Mouse (Mus musculus): ENCODE measurements at regions not wholly inside any gene's neighbourhood (a gene's known extent, or its start where the extent isn't known, plus 50 kb on each side); places are given as distances from the start of the nearest gene placed in this dataset.

DNA sequence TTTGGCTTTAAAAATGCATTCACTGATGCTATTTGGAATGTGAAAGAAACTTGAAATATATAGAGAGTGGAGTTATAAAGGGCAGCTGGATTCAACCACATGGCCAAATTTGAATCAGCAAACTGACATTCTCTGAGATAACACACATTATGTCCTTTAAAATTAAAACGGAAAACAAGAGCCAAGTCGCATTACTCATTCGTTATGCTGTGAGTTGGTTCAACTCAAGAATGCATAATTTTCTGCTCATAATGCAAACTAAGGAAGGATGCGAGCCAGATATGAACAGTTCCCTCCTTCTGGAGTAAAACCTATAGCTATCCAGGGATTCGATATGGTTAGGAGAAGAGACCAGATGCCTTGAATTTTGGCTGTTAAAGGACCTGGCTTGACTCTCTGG, 239.8 kb upstream of the G2e3 start:
- H3K27ac ChIP-seq (ENCODE audit: low read depth, low read length), result no peak overlapping the region
- no peaks in the 10 kb centered on the region for H3K27me3 ChIP-seq (ENCODE audit: control insufficient read depth, insufficient read depth, low read length)
- ATAC-seq (ENCODE audit: insufficient read depth, low FRiP score, low TSS enrichment) (no peak), DNase-seq (ENCODE audit: low spot score) (no peak)
- H3K4me1 ChIP-seq (ENCODE audit: control insufficient read depth, insufficient read depth, low read length), result no peaks in the 10 kb centered on the region
- no peaks in the 10 kb centered on the region for H3K9me3 ChIP-seq (ENCODE audit: control insufficient read depth, low read length)
- H3K4me2 ChIP-seq (ENCODE audit: low read depth), result no peak overlapping the region
- no peak overlapping the region for H3K9ac ChIP-seq (ENCODE audit: low read length)
- 92% methylated on average over 5 of the region's 5 CpGs for WGBS
- no peak overlapping the region for H3K4me3 ChIP-seq (ENCODE audit: low read depth, low read length)
- H3K36me3 ChIP-seq (ENCODE audit: control insufficient read depth, insufficient read depth, low read length), result no peaks in the 10 kb centered on the region

DNA sequence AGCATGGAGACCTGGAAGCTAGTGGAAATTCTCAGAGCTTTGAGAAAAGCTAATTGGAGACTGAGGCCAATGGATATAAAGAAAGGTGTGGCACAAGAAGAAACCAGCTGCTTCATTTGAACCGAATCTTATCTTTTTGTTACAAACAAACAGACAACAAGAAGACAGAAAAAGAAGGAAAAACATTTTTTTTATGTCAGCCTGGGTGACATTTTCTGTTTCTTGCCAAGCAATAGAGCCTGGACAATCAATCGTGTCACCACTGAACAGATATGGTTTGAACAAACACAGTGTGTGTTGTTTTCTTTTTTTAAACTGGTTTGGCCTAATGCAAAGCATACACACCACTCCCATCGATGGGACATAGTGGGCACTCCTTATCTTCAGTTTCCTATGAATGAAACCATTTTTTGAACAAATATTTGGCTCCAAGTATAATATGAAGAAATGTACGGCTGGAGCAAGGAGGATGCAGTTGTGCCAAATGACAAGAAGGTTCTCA, 244.3 kb upstream of the G2e3 start:
- H3K4me3 ChIP-seq (ENCODE audit: low read depth, low read length), result no peak overlapping the region
- no peak for DNase-seq (ENCODE audit: low spot score)
- H3K9ac ChIP-seq (ENCODE audit: low read length), result no peak overlapping the region
- no peaks in the 10 kb centered on the region for H3K27me3 ChIP-seq (ENCODE audit: control insufficient read depth, insufficient read depth, low read length)
- no peaks in the 10 kb centered on the region for H3K4me1 ChIP-seq (ENCODE audit: control insufficient read depth, insufficient read depth, low read length)
- H3K27ac ChIP-seq (ENCODE audit: low read depth, low read length), result no peak overlapping the region
- ATAC-seq (ENCODE audit: insufficient read depth, low FRiP score, low TSS enrichment), result no peak
- 88% methylated on average over 4 of the region's 4 CpGs for WGBS
- H3K36me3 ChIP-seq (ENCODE audit: control insufficient read depth, insufficient read depth, low read length), result no peaks in the 10 kb centered on the region
- H3K9me3 ChIP-seq (ENCODE audit: control insufficient read depth, low read length), result no peaks in the 10 kb centered on the region
- H3K4me2 ChIP-seq (ENCODE audit: low read depth), result no peak overlapping the region

DNA sequence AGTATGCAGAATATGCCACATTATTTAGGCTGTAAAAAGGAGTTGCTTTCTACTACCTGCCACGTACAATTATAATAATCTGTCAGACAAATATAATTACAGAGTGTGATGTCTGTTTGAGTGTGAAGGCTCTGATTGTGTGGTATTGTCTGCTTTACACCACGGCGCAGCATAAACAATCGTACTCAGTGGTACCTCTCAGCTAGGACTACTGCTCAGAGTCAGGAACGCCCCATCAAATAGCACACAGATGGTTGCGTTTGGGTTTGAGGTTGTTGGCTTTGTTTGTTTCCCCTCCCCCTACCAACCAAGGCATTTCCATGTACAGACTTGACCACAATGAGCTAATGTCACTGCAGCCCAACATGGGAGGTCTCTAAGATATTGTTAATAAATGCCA, 246.2 kb upstream of the G2e3 start:
- H3K9me3 ChIP-seq (ENCODE audit: control insufficient read depth, low read length), result no peaks in the 10 kb centered on the region
- H3K36me3 ChIP-seq (ENCODE audit: control insufficient read depth, insufficient read depth, low read length), result no peaks in the 10 kb centered on the region
- H3K9ac ChIP-seq (ENCODE audit: low read length), result no peak overlapping the region
- H3K4me1 ChIP-seq (ENCODE audit: control insufficient read depth, insufficient read depth, low read length), result no peaks in the 10 kb centered on the region
- 77% methylated on average over 6 of the region's 6 CpGs for WGBS
- H3K4me2 ChIP-seq (ENCODE audit: low read depth), result no peak overlapping the region
- DNase-seq (ENCODE audit: low spot score) (no peak), ATAC-seq (ENCODE audit: insufficient read depth, low FRiP score, low TSS enrichment) (no peak)
- H3K4me3 ChIP-seq (ENCODE audit: low read depth, low read length), result no peak overlapping the region
- no peaks in the 10 kb centered on the region for H3K27me3 ChIP-seq (ENCODE audit: control insufficient read depth, insufficient read depth, low read length)
- H3K27ac ChIP-seq (ENCODE audit: low read depth, low read length), result no peak overlapping the region

DNA sequence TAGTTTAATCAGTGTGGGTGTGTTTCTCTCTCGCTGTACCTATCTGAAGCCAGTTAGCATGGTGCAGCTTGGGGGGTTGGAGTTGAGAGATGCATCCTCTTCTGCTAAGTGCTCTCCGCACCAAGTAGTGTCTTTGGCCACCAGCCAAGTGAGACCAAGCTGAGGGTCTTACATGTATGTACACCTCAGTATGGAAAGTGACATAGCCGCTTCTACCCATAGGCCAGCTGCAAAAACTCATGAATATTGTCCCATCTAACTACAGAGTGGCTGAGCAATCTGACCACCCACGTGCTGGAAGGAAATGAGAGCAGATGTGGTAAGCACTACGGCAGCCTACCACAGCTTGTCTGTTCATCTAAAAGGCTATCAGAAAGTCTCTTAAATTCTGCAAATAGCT, 247.0 kb upstream of the G2e3 start:
- ATAC-seq (ENCODE audit: insufficient read depth, low FRiP score, low TSS enrichment) (no peak), DNase-seq (ENCODE audit: low spot score) (no peak)
- WGBS, result 78% methylated on average over 5 of the region's 5 CpGs
- no peaks in the 10 kb centered on the region for H3K4me1 ChIP-seq (ENCODE audit: control insufficient read depth, insufficient read depth, low read length)
- no peak overlapping the region for H3K4me3 ChIP-seq (ENCODE audit: low read depth, low read length)
- H3K4me2 ChIP-seq (ENCODE audit: low read depth), result no peak overlapping the region
- H3K9ac ChIP-seq (ENCODE audit: low read length), result no peak overlapping the region
- H3K27me3 ChIP-seq (ENCODE audit: control insufficient read depth, insufficient read depth, low read length), result no peaks in the 10 kb centered on the region
- H3K27ac ChIP-seq (ENCODE audit: low read depth, low read length), result no peak overlapping the region
- H3K36me3 ChIP-seq (ENCODE audit: control insufficient read depth, insufficient read depth, low read length), result no peaks in the 10 kb centered on the region
- H3K9me3 ChIP-seq (ENCODE audit: control insufficient read depth, low read length), result no peaks in the 10 kb centered on the region

DNA sequence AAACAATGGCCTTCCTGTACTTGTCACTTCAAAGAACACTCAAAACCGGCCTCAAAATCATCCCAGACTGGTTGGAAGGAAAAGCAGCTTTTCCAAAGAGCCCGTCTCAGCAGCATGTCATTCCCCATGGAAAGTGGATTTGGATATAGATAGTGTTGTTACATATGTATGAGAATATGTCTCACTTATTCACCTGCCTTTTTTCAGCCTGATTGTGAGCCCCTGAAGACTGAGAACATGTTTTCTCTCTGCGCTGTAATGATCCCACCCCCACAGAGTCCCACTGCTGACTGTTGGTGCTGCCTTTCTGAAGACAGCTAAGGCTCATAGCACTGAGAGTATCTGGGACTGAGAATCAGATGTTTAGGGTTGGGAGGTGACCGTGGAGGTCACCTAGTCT, 251.9 kb upstream of the G2e3 start:
- no peak overlapping the region for H3K27ac ChIP-seq (ENCODE audit: low read depth, low read length)
- WGBS, result 77% methylated on average over 4 of the region's 4 CpGs
- ATAC-seq (ENCODE audit: insufficient read depth, low FRiP score, low TSS enrichment), result no peak

DNA sequence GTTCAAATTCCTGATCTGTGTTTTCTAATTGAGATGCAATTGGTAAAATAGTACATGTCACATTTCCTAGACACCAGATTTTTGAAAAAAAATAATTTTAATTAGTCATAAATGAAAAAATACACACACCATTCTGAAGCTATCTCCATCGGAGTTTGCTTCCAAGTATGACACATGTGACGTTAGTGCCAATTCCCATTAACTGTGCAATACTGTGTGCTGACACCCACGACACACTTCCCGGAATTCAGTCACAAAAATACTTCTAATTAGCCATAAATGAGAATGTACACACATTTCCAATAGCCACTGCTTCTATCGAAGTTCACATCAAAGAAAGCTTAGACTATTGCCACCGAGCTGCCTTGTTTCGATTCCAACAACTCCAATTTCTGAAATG, 258.5 kb upstream of the G2e3 start:
- H3K27ac ChIP-seq (ENCODE audit: low read depth, low read length), result no peak overlapping the region
- no peak overlapping the region for H3K4me2 ChIP-seq (ENCODE audit: low read depth)
- H3K9me3 ChIP-seq (ENCODE audit: control insufficient read depth, low read length), result no peaks in the 10 kb centered on the region
- no peak for ATAC-seq (ENCODE audit: insufficient read depth, low FRiP score, low TSS enrichment)
- DNase-seq (ENCODE audit: low spot score), result no peak
- 90% methylated on average over 7 of the region's 7 CpGs for WGBS
- H3K27me3 ChIP-seq (ENCODE audit: control insufficient read depth, insufficient read depth, low read length), result no peaks in the 10 kb centered on the region
- no peaks in the 10 kb centered on the region for H3K36me3 ChIP-seq (ENCODE audit: control insufficient read depth, insufficient read depth, low read length)
- no peak overlapping the region for H3K4me3 ChIP-seq (ENCODE audit: low read depth, low read length)
- H3K4me1 ChIP-seq (ENCODE audit: control insufficient read depth, insufficient read depth, low read length), result no peaks in the 10 kb centered on the region
- H3K9ac ChIP-seq (ENCODE audit: low read length), result no peak overlapping the region

More for the DNA sequence above, 251.9 kb upstream of the G2e3 start:
- no peak overlapping the region for H3K9ac ChIP-seq (ENCODE audit: low read length)
- H3K4me3 ChIP-seq (ENCODE audit: low read depth, low read length), result no peak overlapping the region
- H3K4me1 ChIP-seq (ENCODE audit: control insufficient read depth, insufficient read depth, low read length), result no peaks in the 10 kb centered on the region
- DNase-seq (ENCODE audit: low spot score), result no peak
- H3K36me3 ChIP-seq (ENCODE audit: control insufficient read depth, insufficient read depth, low read length), result no peaks in the 10 kb centered on the region
- H3K9me3 ChIP-seq (ENCODE audit: control insufficient read depth, low read length), result no peaks in the 10 kb centered on the region
- no peak overlapping the region for H3K4me2 ChIP-seq (ENCODE audit: low read depth)
- no peaks in the 10 kb centered on the region for H3K27me3 ChIP-seq (ENCODE audit: control insufficient read depth, insufficient read depth, low read length)

DNA sequence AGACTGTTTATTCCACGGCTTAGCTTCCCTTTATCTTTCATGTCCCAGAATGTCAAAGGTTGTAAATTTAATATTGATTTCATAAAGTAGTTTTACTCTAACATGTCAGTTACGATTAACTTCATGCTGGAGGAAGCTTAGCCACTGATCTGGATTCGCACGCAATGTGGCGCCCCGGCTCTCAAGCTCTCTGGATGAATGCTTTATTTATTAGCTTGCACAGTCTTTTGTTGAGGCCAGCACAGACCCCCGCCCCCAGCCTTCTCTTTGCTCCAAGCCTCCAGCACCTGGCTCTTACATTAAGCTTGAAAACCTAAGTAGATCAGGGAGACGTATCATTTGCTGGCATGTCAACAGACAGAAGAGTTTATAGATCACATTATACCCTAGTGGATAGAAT, 266.1 kb upstream of the G2e3 start:
- no peak overlapping the region for H3K27ac ChIP-seq (ENCODE audit: low read depth, low read length)
- no peak overlapping the region for H3K4me3 ChIP-seq (ENCODE audit: low read depth, low read length)
- DNase-seq (ENCODE audit: low spot score) (peak; percentile 18), ATAC-seq (ENCODE audit: insufficient read depth, low FRiP score, low TSS enrichment) (0 out of 2 replicates have a peak, but pooled peaks have one; percentile 23)
- WGBS, result 65% methylated on average over 8 of the region's 8 CpGs
- H3K9me3 ChIP-seq (ENCODE audit: control insufficient read depth, low read length), result no peaks in the 10 kb centered on the region
- H3K9ac ChIP-seq (ENCODE audit: low read length), result no peak overlapping the region
- no peaks in the 10 kb centered on the region for H3K36me3 ChIP-seq (ENCODE audit: control insufficient read depth, insufficient read depth, low read length)
- H3K4me1 ChIP-seq (ENCODE audit: control insufficient read depth, insufficient read depth, low read length), result no peaks in the 10 kb centered on the region
- no peak overlapping the region for H3K4me2 ChIP-seq (ENCODE audit: low read depth)
- H3K27me3 ChIP-seq (ENCODE audit: control insufficient read depth, insufficient read depth, low read length), result no peaks in the 10 kb centered on the region

DNA sequence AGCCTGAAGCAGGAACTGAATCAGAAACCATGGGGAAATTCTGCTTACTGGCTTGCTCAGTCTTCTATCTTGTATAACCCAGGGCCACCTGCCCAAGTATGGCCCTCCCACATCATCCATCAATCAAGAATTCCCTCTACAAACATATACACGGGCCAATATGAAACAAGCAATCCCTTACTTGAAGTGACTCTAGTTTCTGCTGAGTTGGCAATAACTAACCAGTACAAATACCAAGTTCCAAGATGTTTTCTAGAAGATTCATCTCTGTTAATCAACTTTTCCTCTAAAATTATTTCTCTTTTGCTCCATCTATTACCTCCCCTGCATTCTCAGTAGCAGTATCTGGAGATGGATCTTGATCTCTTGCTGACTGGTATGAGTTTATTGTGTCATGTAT, 274.4 kb upstream of the G2e3 start:
- WGBS, result 78% methylated on average over 1 of the region's 1 CpGs
- DNase-seq (ENCODE audit: low spot score), result no peak
- ATAC-seq (ENCODE audit: insufficient read depth, low FRiP score, low TSS enrichment), result no peak
- H3K9me3 ChIP-seq (ENCODE audit: control insufficient read depth, low read length), result no peaks in the 10 kb centered on the region
- no peak overlapping the region for H3K4me3 ChIP-seq (ENCODE audit: low read depth, low read length)
- no peaks in the 10 kb centered on the region for H3K27me3 ChIP-seq (ENCODE audit: control insufficient read depth, insufficient read depth, low read length)
- no peak overlapping the region for H3K4me2 ChIP-seq (ENCODE audit: low read depth)
- no peak overlapping the region for H3K9ac ChIP-seq (ENCODE audit: low read length)
- H3K27ac ChIP-seq (ENCODE audit: low read depth, low read length), result no peak overlapping the region
- no peaks in the 10 kb centered on the region for H3K36me3 ChIP-seq (ENCODE audit: control insufficient read depth, insufficient read depth, low read length)
- no peaks in the 10 kb centered on the region for H3K4me1 ChIP-seq (ENCODE audit: control insufficient read depth, insufficient read depth, low read length)

DNA sequence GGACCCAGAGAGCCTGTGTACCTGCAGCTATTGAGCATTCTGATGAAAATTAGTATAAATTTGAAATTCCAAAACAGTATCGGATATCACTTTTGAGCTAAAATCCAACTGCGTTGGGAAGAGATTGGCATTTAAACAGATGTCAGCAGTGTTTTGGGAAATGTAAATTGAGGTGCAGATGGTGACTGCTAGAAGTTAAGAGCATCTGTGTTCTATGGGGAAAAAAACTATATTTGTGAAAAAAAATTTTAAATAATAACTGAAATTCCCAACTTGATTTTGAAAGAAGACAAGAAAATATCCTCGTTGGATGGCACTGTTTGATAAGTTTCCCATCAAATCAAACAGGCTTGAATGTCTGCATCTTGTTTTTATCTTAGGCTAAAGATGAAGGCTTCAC, 286.9 kb upstream of the G2e3 start:
- DNase-seq (ENCODE audit: low spot score) (no peak), ATAC-seq (ENCODE audit: insufficient read depth, low FRiP score, low TSS enrichment) (no peak)
- H3K9me3 ChIP-seq (ENCODE audit: control insufficient read depth, low read length), result no peaks in the 10 kb centered on the region
- no peaks in the 10 kb centered on the region for H3K27me3 ChIP-seq (ENCODE audit: control insufficient read depth, insufficient read depth, low read length)
- H3K4me2 ChIP-seq (ENCODE audit: low read depth), result no peak overlapping the region
- no peak overlapping the region for H3K27ac ChIP-seq (ENCODE audit: low read depth, low read length)
- H3K4me1 ChIP-seq (ENCODE audit: control insufficient read depth, insufficient read depth, low read length), result no peaks in the 10 kb centered on the region
- H3K9ac ChIP-seq (ENCODE audit: low read length), result no peak overlapping the region
- H3K36me3 ChIP-seq (ENCODE audit: control insufficient read depth, insufficient read depth, low read length), result no peaks in the 10 kb centered on the region
- WGBS, result 88% methylated on average over 3 of the region's 3 CpGs
- no peak overlapping the region for H3K4me3 ChIP-seq (ENCODE audit: low read depth, low read length)

Data from neural tube, embryonic 11.5 days (tissue).